Mouse (Mus musculus) neural tube, embryonic 14.5 days (tissue): Measurements from ENCODE around the gene B130006D01Rik. TPM values are rescaled to one million over a fixed set of nuclear protein-coding genes. Genes with fewer than 3 reads are reported as not detected.

ENCODE experiments used
- ATAC-seq: fragments of 200-750 bp; cut with Nextera tagmentation; 2 replicates; pipeline ENCODE4 v1.8.0; 2017; ENCODE audit warnings: low read depth, mild to moderate bottlenecking, moderate TSS enrichment, moderate library complexity
- H3K27ac ChIP-seq: fragments of 300-500 bp; sonication (generic); 2 replicates; pipeline ENCODE4 v1.5.1; 2014; ENCODE audit warnings: low read depth, mild to moderate bottlenecking, control low read depth, low read length, moderate library complexity, mixed read lengths
- H3K27me3 ChIP-seq: fragments of 300-500 bp; sonication (generic); 2 replicates; pipeline ENCODE4 v1.6.1; 2014; ENCODE audit warnings: low read length; ENCODE audit not compliant: control insufficient read depth, insufficient read depth
- H3K36me3 ChIP-seq: fragments of 300-500 bp; sonication (generic); 2 replicates; pipeline ENCODE4 v1.6.1; 2014; ENCODE audit warnings: low read length, mixed read lengths; ENCODE audit not compliant: control insufficient read depth, insufficient read depth
- H3K4me1 ChIP-seq: fragments of 300-500 bp; sonication (generic); 2 replicates; pipeline ENCODE4 v1.6.1; 2014; ENCODE audit warnings: low read length; ENCODE audit not compliant: control insufficient read depth, insufficient read depth
- H3K4me2 ChIP-seq: fragments of 300-500 bp; sonication (generic); 2 replicates; pipeline ENCODE4 v1.6.1; 2014; ENCODE audit warnings: mild to moderate bottlenecking, low read depth, low read length, control low read depth
- H3K4me3 ChIP-seq: fragments of 300-500 bp; sonication (generic); 2 replicates; pipeline ENCODE4 v1.5.1; 2014; ENCODE audit warnings: low read depth, low read length, control low read depth, mixed read lengths
- H3K9ac ChIP-seq: fragments of 300-500 bp; sonication (generic); replicated peaks from 2 replicates; pipeline ENCODE4 v1.6.1; 2014; ENCODE audit warnings: low read depth, mild to moderate bottlenecking, control low read depth, low read length, mixed read lengths
- H3K9me3 ChIP-seq: fragments of 300-500 bp; sonication (generic); 2 replicates; pipeline ENCODE4 v1.6.1; 2016; ENCODE audit warnings: low read length; ENCODE audit not compliant: control insufficient read depth
- WGBS: fragments of 180-500 bp; shearing (Covaris S2); extraction: QIAGEN DNeasy Blood & Tissue Kit; methylation state at CpG from one replicate; pipeline ENCODE4 v1.1.7; 2014; 5-methylcytosine and 5-hydroxymethylcytosine counted together
- polyA plus RNA-seq: library from polyadenylated mRNA; unstranded; fragments of >200 nt; fragmentation: Nextera tagmentation; extraction: Ambion mirVana; gene quantifications from 2 replicates; pipeline ENCODE4 v1.2.1, GENCODE M21; 2014

Gene B130006D01Rik
- polyA plus RNA-seq, 1 experiment from 2014 or later: 1.4 TPM

DNA sequence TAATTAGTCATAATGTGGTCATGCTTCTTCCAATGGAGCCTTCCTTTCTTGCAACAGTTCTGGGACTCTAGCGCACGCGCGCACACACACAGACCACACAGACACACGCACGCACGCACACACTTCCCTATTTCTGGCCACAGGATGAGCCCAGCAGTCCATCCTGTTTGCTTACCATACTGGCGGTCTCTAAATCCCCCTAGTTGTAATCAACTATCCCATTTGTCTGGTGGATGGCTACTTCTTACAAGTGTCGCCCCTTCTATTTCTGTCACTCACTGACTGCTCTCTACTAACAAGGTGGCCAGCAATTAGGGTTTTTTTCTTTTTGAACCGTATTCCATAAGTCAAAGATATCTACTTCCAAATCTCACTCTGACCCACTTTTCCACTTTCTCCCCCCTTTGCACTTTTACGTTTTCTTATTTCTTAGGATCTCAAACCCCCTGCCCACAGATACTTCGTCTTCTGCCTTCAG lies 11.3 kb upstream of the B130006D01Rik start:
- H3K27ac ChIP-seq: peak overlapping the region; percentile 97

DNA sequence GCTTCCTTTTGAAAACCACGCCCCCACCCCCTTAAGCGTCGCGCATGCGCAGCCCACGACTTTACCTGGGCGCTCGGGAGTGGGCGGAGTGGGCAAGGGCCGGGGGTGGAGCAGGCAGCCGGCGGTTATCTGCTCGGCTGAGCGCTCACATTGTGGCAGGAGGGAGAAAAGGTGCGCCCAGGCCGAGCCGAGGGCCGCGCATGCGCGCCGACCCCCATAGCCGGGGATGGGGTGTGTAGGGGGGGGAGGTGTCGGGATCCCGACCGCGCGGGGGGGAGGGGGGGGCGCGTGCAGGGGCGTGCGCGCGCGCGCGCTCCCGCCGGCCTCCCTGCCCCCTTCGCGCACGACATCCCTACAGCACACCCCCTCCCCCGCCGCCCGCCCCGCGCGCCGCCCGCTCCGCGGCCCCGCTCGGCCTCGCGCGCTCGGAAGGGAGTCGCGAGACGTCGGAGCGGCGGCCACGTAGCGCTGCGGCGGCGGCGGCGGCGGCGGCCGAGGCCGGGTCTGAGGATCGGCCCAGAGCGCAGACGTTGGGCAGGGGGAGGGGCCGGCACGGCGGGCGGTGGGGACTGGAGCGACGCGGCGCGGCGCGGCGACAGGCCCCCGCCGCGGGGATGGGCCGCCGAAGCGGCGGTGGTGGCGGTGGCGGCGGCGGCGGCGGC lies 10.7 kb upstream of the B130006D01Rik start, which contains the start of gene Zfp652:
TSS of gene Zfp652 (plus strand) at position 111 of the 662 bp plus-strand sequence.
- peak within 1 kb of the TSS; percentile 69 for H3K4me2 ChIP-seq
- no peaks in the 10 kb centered on the region for H3K9me3 ChIP-seq
- peak within 1 kb of the TSS; percentile 95 for H3K4me3 ChIP-seq
- ATAC-seq: peak; percentile 91
- no peaks in the 10 kb centered on the region for H3K27me3 ChIP-seq
- peak within 1 kb of the TSS; percentile 98 for H3K9ac ChIP-seq
- no peaks in the 10 kb centered on the region for H3K36me3 ChIP-seq
- peak within 1 kb of the TSS; percentile 97 for H3K27ac ChIP-seq
- WGBS: 0% methylated on average over 20 of the region's 103 CpGs
- peaks cover 28% of the 10 kb centered on the region for H3K4me1 ChIP-seq

More for the DNA sequence above, 11.3 kb upstream of the B130006D01Rik start:
- H3K9ac ChIP-seq: peak overlapping the region; percentile 98
- peaks cover 28% of the 10 kb centered on the region for H3K4me1 ChIP-seq
- no peaks in the 10 kb centered on the region for H3K9me3 ChIP-seq
- WGBS: 32% methylated on average over 12 of the region's 12 CpGs
- H3K4me3 ChIP-seq: peak overlapping the region; percentile 95
- no peaks in the 10 kb centered on the region for H3K27me3 ChIP-seq
- no peaks in the 10 kb centered on the region for H3K36me3 ChIP-seq
- peak overlapping the region; percentile 69 for H3K4me2 ChIP-seq
- no peak; the same call in 1 of the 2 replicates for ATAC-seq

DNA sequence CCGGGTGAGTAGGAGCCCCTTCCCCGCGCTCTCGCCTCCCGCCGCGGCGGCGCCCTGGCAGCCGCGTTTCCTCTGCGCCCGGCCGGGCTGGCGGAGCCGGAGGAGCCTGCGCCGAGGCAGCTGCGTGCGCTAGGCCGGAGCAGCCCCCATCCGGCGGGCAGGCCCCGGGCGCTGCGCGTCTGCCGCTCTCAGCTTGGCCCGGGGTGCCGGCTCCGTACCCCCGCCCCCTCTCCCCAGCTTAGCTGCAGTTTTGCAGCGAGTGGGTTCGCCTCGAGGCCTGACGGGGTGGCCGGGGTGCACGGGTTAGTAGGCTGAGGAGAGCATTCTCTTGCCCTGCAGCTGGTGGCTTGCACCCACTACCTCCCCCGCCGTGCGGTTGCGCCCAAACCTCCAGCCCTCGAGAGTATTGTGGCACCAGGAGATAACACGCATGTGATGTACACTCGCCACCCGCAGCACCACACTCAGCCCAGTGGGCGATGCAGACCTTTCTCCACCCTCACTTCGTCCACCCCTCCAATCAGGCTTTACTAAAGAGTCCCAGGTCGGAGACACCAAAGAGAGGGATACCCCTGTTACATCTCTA lies 10.1 kb upstream of the B130006D01Rik start:
- Histone ChIP-seq H3K4me3 (peak overlapping the region; percentile 95), H3K36me3 (no peaks in the 10 kb centered on the region), H3K27me3 (no peaks in the 10 kb centered on the region), H3K4me2 (peak overlapping the region; percentile 69), H3K27ac (peak overlapping the region; percentile 97), H3K9ac (peak overlapping the region; percentile 98), H3K9me3 (no peaks in the 10 kb centered on the region), H3K4me1 (peaks cover 28% of the 10 kb centered on the region)
- WGBS: 0% methylated on average over 31 of the region's 49 CpGs
- ATAC-seq: peak; percentile 78

GRCm38 (mm10) chr11:95713811-95714241 lies 9.6 kb upstream of the B130006D01Rik start:
- peak; percentile 15; the same call in 1 of the 2 replicates for ATAC-seq
- Histone ChIP-seq H3K9ac (peak overlapping the region; percentile 98), H3K4me2 (peak overlapping the region; percentile 69), H3K4me1 (peaks cover 28% of the 10 kb centered on the region), H3K4me3 (peak overlapping the region; percentile 95), H3K9me3 (no peaks in the 10 kb centered on the region), H3K27me3 (no peaks in the 10 kb centered on the region), H3K36me3 (no peaks in the 10 kb centered on the region), H3K27ac (peak overlapping the region; percentile 97)
- WGBS: under 1% methylated on average over 13 of the region's 13 CpGs

- 41% methylated on average over 7 of the region's 7 CpGs for WGBS
- Histone ChIP-seq H3K36me3 (no peaks in the 10 kb centered on the region), H3K4me1 (peaks cover 28% of the 10 kb centered on the region), H3K27ac (peak overlapping the region; percentile 50; the same call in 1 of the 2 replicates), H3K27me3 (no peaks in the 10 kb centered on the region), H3K9me3 (no peaks in the 10 kb centered on the region), H3K4me2 (peak overlapping the region; percentile 69), H3K4me3 (peak overlapping the region; percentile 95), H3K9ac (peak overlapping the region; percentile 41; the same call in 1 of the 2 replicates)
- no peak for ATAC-seq
Measured at GRCm38 (mm10) chr11:95714411-95714810, 9.0 kb upstream of the B130006D01Rik start.

- Histone ChIP-seq H3K4me1 (peaks cover 28% of the 10 kb centered on the region), H3K27ac (no peak overlapping the region), H3K27me3 (no peaks in the 10 kb centered on the region), H3K4me2 (no peak overlapping the region), H3K4me3 (no peak overlapping the region), H3K36me3 (no peaks in the 10 kb centered on the region), H3K9me3 (no peaks in the 10 kb centered on the region), H3K9ac (no peak overlapping the region)
- no peak for ATAC-seq
- 64% methylated on average over 8 of the region's 8 CpGs for WGBS
Measured at GRCm38 (mm10) chr11:95716136-95716535, 7.3 kb upstream of the B130006D01Rik start.

GRCm38 (mm10) chr11:95719356-95719755 lies 4.0 kb upstream of the B130006D01Rik start:
- Histone ChIP-seq H3K4me3 (no peak overlapping the region), H3K27me3 (no peaks in the 10 kb centered on the region), H3K27ac (no peak overlapping the region), H3K4me1 (peaks cover 20% of the 10 kb centered on the region), H3K9ac (no peak overlapping the region), H3K9me3 (no peaks in the 10 kb centered on the region), H3K4me2 (no peak overlapping the region), H3K36me3 (no peaks in the 10 kb centered on the region)
- ATAC-seq: no peak
- 88% methylated on average over 3 of the region's 3 CpGs for WGBS

GRCm38 (mm10) chr11:95724466-95724865 lies 1.1 kb downstream of the B130006D01Rik start:
- 96% methylated on average over 4 of the region's 4 CpGs for WGBS
- no peak overlapping the region for H3K4me3 ChIP-seq

DNA sequence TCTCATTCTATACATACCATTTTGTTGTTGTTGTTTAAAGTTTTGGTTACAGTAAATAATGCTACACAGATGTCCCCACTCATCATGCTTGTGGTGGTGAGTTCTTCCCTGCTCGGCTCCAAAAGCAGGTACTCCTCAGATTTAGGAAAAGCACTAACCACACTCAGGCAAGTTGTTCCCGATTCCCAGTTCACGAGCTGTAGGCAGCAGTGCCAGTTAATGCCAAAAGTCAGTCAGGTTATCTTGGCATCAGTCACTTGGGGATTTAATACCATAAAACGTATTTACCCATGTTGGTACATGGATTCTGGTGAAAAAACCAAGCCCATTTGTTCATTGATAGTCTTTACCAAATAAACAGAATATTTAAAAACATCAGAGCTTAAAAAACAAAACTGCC lies 2.8 kb downstream of the B130006D01Rik start:
- no peak overlapping the region for H3K4me2 ChIP-seq
- no peak overlapping the region for H3K4me3 ChIP-seq
- no peak overlapping the region for H3K9ac ChIP-seq
- H3K9me3 ChIP-seq: no peaks in the 10 kb centered on the region
- no peaks in the 10 kb centered on the region for H3K27me3 ChIP-seq
- no peak overlapping the region for H3K27ac ChIP-seq
- H3K4me1 ChIP-seq: no peaks in the 10 kb centered on the region
- ATAC-seq: no peak
- no peaks in the 10 kb centered on the region for H3K36me3 ChIP-seq
- WGBS: 86% methylated on average over 4 of the region's 4 CpGs

More at GRCm38 (mm10) chr11:95724466-95724865, 1.1 kb downstream of the B130006D01Rik start:
- ATAC-seq: no peak
- no peaks in the 10 kb centered on the region for H3K4me1 ChIP-seq
- H3K27ac ChIP-seq: no peak overlapping the region
- H3K27me3 ChIP-seq: no peaks in the 10 kb centered on the region
- no peak overlapping the region for H3K9ac ChIP-seq
- H3K36me3 ChIP-seq: no peaks in the 10 kb centered on the region
- no peak overlapping the region for H3K4me2 ChIP-seq
- no peaks in the 10 kb centered on the region for H3K9me3 ChIP-seq
